Mouse (Mus musculus): ENCODE data around the gene Olfr331. TPM values are rescaled to one million over a fixed set of nuclear protein-coding genes. Genes with fewer than 3 reads are reported as not detected.

Gene Olfr331
- polyA plus RNA-seq (2012; rRNA removed): not detected in 2 replicates

GRCm38 (mm10) chr11:58502472-58502871 lies at the start of gene Olfr331:
Gene Olfr331 (minus strand): TSS chr11:58502572.

GRCm38 (mm10) chr11:58546322-58546721 lies 44.0 kb upstream of the Olfr331 start, which contains the start of gene Olfr329-ps:
Gene Olfr329-ps (minus strand): TSS chr11:58546422.

GRCm38 (mm10) chr11:58534736-58535135 lies 32.4 kb upstream of the Olfr331 start, which contains the start of gene Olfr330:
Gene Olfr330 (minus strand): TSS chr11:58534836.

GRCm38 (mm10) chr11:58492455-58492854 lies 9.9 kb downstream of the Olfr331 start, which contains the start of gene Olfr332:
Gene Olfr332 (minus strand): TSS chr11:58492555.

GRCm38 (mm10) chr11:58462170-58462569 lies 40.2 kb downstream of the Olfr331 start, which contains the start of gene Olfr30:
Gene Olfr30 (minus strand): TSS chr11:58462270.

GRCm38 (mm10) chr11:58452759-58453158 lies 49.6 kb downstream of the Olfr331 start, which contains the start of gene Lypd9:
Gene Lypd9 (minus strand): TSS chr11:58452923.

Other genes starting within 250 kb of the Olfr331 start
- gene 4930438A08Rik, start 227.8 kb downstream of the Olfr331 start, polyA plus RNA-seq (2012; rRNA removed): 4.8 and 5.6 TPM in 2 replicates
- gene Zfp692, start 195.5 kb downstream of the Olfr331 start, polyA plus RNA-seq (2012; rRNA removed): 11.8 and 14.3 TPM in 2 replicates
- 16.4 and 17.9 TPM in 2 replicates for gene Zfp672, start 172.2 kb downstream of the Olfr331 start, polyA plus RNA-seq (2012; rRNA removed)
- 7.4 and 8.4 TPM in 2 replicates for gene Sh3bp5l, start 171.8 kb downstream of the Olfr331 start, polyA plus RNA-seq (2012; rRNA removed)
- 0.41 and 0.99 TPM in 2 replicates for gene Lypd8, start 123.5 kb downstream of the Olfr331 start, polyA plus RNA-seq (2012; rRNA removed)
- gene 1810065E05Rik, start 81.5 kb downstream of the Olfr331 start, polyA plus RNA-seq (2012; rRNA removed): not detected in 2 replicates
- gene Gm12253, start 70.0 kb downstream of the Olfr331 start, polyA plus RNA-seq (2012; rRNA removed): not detected in 2 replicates
- not detected in 2 replicates for gene Lypd9, start 49.6 kb downstream of the Olfr331 start, polyA plus RNA-seq (2012; rRNA removed)
- not detected in 2 replicates for gene Olfr30, start 40.3 kb downstream of the Olfr331 start, polyA plus RNA-seq (2012; rRNA removed)
- not detected in 2 replicates for gene Olfr332, start 10.0 kb downstream of the Olfr331 start, polyA plus RNA-seq (2012; rRNA removed)
- gene Olfr330, start 32.3 kb upstream of the Olfr331 start, polyA plus RNA-seq (2012; rRNA removed): not detected in 2 replicates
- not detected in 2 replicates for gene Olfr329-ps, start 43.9 kb upstream of the Olfr331 start, polyA plus RNA-seq (2012; rRNA removed)
- gene Olfr328, start 53.1 kb upstream of the Olfr331 start, polyA plus RNA-seq (2012; rRNA removed): not detected in 2 replicates
- not detected in 2 replicates for gene Olfr224, start 68.0 kb upstream of the Olfr331 start, polyA plus RNA-seq (2012; rRNA removed)
- gene Olfr325, start 75.2 kb upstream of the Olfr331 start, polyA plus RNA-seq (2012; rRNA removed): not detected in 2 replicates
- not detected in 2 replicates for gene Olfr324, start 92.5 kb upstream of the Olfr331 start, polyA plus RNA-seq (2012; rRNA removed)
- 0.07 TPM in 1 of 2 replicates, not detected in the other for gene 2210407C18Rik, start 113.5 kb upstream of the Olfr331 start, polyA plus RNA-seq (2012; rRNA removed)
- not detected in 2 replicates for gene Olfr323, start 127.9 kb upstream of the Olfr331 start, polyA plus RNA-seq (2012; rRNA removed)
- gene Trim58, start 137.9 kb upstream of the Olfr331 start, polyA plus RNA-seq (2012; rRNA removed): 4.9 and 5.5 TPM in 2 replicates
- 0.02 and 0.05 TPM in 2 replicates for gene Olfr322, start 156.2 kb upstream of the Olfr331 start, polyA plus RNA-seq (2012; rRNA removed)
- gene Olfr320, start 178.5 kb upstream of the Olfr331 start, polyA plus RNA-seq (2012; rRNA removed): not detected in 2 replicates
- gene Olfr319, start 196.6 kb upstream of the Olfr331 start, polyA plus RNA-seq (2012; rRNA removed): not detected in 2 replicates
- gene Olfr318, start 221.4 kb upstream of the Olfr331 start, polyA plus RNA-seq (2012; rRNA removed): not detected in 2 replicates
- gene Olfr317, start 236.6 kb upstream of the Olfr331 start, polyA plus RNA-seq (2012; rRNA removed): not detected in 2 replicates